Comparison of ENCODE assay signal across 15 mouse cellular contexts in genomic region chr2:115132165-115132592, GRCm38 (mm10).
DNase-seq lines count a peak whose midpoint lies in the region; ATAC-seq and TF ChIP-seq lines count a peak whose summit lies in the region.
"Had no signal": no experiment of that assay in that cellular context is flagged by ENCODE, and none has a peak within 500 bp of the region (broad histone marks: within the 10 kb centered on the region; RNA-seq: fewer than 3 reads in every experiment).

No protein-coding gene starts in this region.

- no peaks in the 10 kb centered on the region for H3K4me1 ChIP-seq in limb, embryonic 11.5 days (ENCODE audit: control insufficient read depth, insufficient read depth, low read length)
- peaks cover 11% of the 10 kb centered on the region; the same call in 1 of the 2 replicates for H3K4me1 ChIP-seq in limb, embryonic 10.5 days
- peaks cover 18% of the 10 kb centered on the region for H3K4me1 ChIP-seq in forebrain, embryonic 12.5 days
- no peaks in the 10 kb centered on the region for H3K4me1 ChIP-seq in hindbrain, embryonic 15.5 days (replicated peaks)
- 0 out of 2 replicates have a peak, but pooled peaks cover 3% of the 10 kb centered on the region for H3K4me1 ChIP-seq in midbrain, embryonic 15.5 days
- H3K4me1 ChIP-seq in intestine, postnatal 0 days (replicated peaks; ENCODE audit: control insufficient read depth, insufficient read depth, low read length): no peaks in the 10 kb centered on the region
- H3K4me1 ChIP-seq: limb, embryonic 15.5 days had no signal

- no peak overlapping the region for H3K4me2 ChIP-seq in limb, embryonic 11.5 days (ENCODE audit: low read depth, severe bottlenecking)
- no peak overlapping the region for H3K4me2 ChIP-seq in forebrain, embryonic 12.5 days
- no peak overlapping the region for H3K4me2 ChIP-seq in hindbrain, embryonic 15.5 days
- no peak overlapping the region for H3K4me2 ChIP-seq in midbrain, embryonic 15.5 days
- no peak overlapping the region for H3K4me2 ChIP-seq in intestine, postnatal 0 days (replicated peaks; ENCODE audit: low read depth)
- H3K4me2 ChIP-seq: limb, embryonic 15.5 days had no signal

- WGBS in limb, embryonic 11.5 days: 11% methylated on average over 1 of the region's 1 CpGs
- 12% methylated on average over 1 of the region's 1 CpGs for WGBS in limb, embryonic 10.5 days
- 10% methylated on average over 1 of the region's 1 CpGs for WGBS in forebrain, embryonic 12.5 days
- WGBS in hindbrain, embryonic 15.5 days: 16% methylated on average over 1 of the region's 1 CpGs
- WGBS in midbrain, embryonic 15.5 days: 11% methylated on average over 1 of the region's 1 CpGs
- WGBS in intestine, postnatal 0 days: 24% methylated on average over 1 of the region's 1 CpGs

- H3K27ac ChIP-seq in limb, embryonic 11.5 days (replicated peaks; ENCODE audit: low read depth, low read length): no peak overlapping the region
- no peak overlapping the region for H3K27ac ChIP-seq in limb, embryonic 10.5 days
- H3K27ac ChIP-seq in forebrain, embryonic 12.5 days: peak overlapping the region; percentile 77
- H3K27ac ChIP-seq in hindbrain, embryonic 15.5 days (replicated peaks): no peak overlapping the region
- H3K27ac ChIP-seq in midbrain, embryonic 15.5 days: no peak overlapping the region
- H3K27ac ChIP-seq in intestine, postnatal 0 days (ENCODE audit: low read depth, low read length): no peak overlapping the region
- H3K27ac ChIP-seq: limb, embryonic 15.5 days; macrophage had no signal

- peak; percentile 24 for DNase-seq in limb, embryonic 11.5 days (ENCODE audit: low spot score)
- no peak for DNase-seq in limb, embryonic 10.5 days (ENCODE audit: low spot score)
- no peak for DNase-seq in adrenal gland, adult 18-20 months (ENCODE audit: low spot score in 2 of 2)
- DNase-seq: B cell, adult 2 months; layer of hippocampus, postnatal 36 days; lung, adult 18-20 months had no signal

- no peak for TF ChIP-seq CTCF in intestine, postnatal 0 days (IDR thresholded peaks at IDR 0.05; ENCODE audit: low read depth)

- peaks cover 22% of the 10 kb centered on the region for H3K27me3 ChIP-seq in limb, embryonic 11.5 days (ENCODE audit: control insufficient read depth, insufficient read depth, low read length)
- peaks cover 73% of the 10 kb centered on the region for H3K27me3 ChIP-seq in limb, embryonic 10.5 days (ENCODE audit: low read depth, poor library complexity, severe bottlenecking)
- H3K27me3 ChIP-seq in forebrain, embryonic 12.5 days: no peaks in the 10 kb centered on the region
- no peaks in the 10 kb centered on the region for H3K27me3 ChIP-seq in hindbrain, embryonic 15.5 days
- 0 out of 2 replicates have a peak, but pooled peaks cover 2% of the 10 kb centered on the region for H3K27me3 ChIP-seq in midbrain, embryonic 15.5 days (replicated peaks)
- H3K27me3 ChIP-seq in intestine, postnatal 0 days (replicated peaks; ENCODE audit: control insufficient read depth, insufficient read depth, low read length): no peaks in the 10 kb centered on the region
- H3K27me3 ChIP-seq: Patski had no signal

- H3K36me3 ChIP-seq in limb, embryonic 11.5 days (ENCODE audit: control insufficient read depth, insufficient read depth, low read length): no peaks in the 10 kb centered on the region
- no peaks in the 10 kb centered on the region for H3K36me3 ChIP-seq in limb, embryonic 10.5 days
- no peaks in the 10 kb centered on the region for H3K36me3 ChIP-seq in forebrain, embryonic 12.5 days (replicated peaks)
- H3K36me3 ChIP-seq in hindbrain, embryonic 15.5 days: no peaks in the 10 kb centered on the region
- no peaks in the 10 kb centered on the region for H3K36me3 ChIP-seq in midbrain, embryonic 15.5 days (replicated peaks)
- no peaks in the 10 kb centered on the region for H3K36me3 ChIP-seq in intestine, postnatal 0 days (ENCODE audit: control insufficient read depth, insufficient read depth)
- H3K36me3 ChIP-seq: limb, embryonic 15.5 days had no signal

- H3K4me3 ChIP-seq in limb, embryonic 11.5 days (ENCODE audit: low read depth, low read length): no peak overlapping the region
- no peak overlapping the region for H3K4me3 ChIP-seq in limb, embryonic 10.5 days
- H3K4me3 ChIP-seq in forebrain, embryonic 12.5 days (replicated peaks): no peak overlapping the region
- H3K4me3 ChIP-seq in hindbrain, embryonic 15.5 days: no peak overlapping the region
- no peak overlapping the region for H3K4me3 ChIP-seq in midbrain, embryonic 15.5 days
- no peak overlapping the region for H3K4me3 ChIP-seq in intestine, postnatal 0 days (ENCODE audit: low read depth, low read length)
- H3K4me3 ChIP-seq: limb, embryonic 15.5 days; myocyte had no signal

- no peak overlapping the region for H3K9ac ChIP-seq in limb, embryonic 11.5 days (ENCODE audit: low read length)
- no peak overlapping the region for H3K9ac ChIP-seq in forebrain, embryonic 12.5 days
- H3K9ac ChIP-seq in hindbrain, embryonic 15.5 days: no peak overlapping the region
- no peak overlapping the region for H3K9ac ChIP-seq in midbrain, embryonic 15.5 days
- no peak overlapping the region for H3K9ac ChIP-seq in intestine, postnatal 0 days (ENCODE audit: low read depth, low read length)
- H3K9ac ChIP-seq: limb, embryonic 15.5 days had no signal

- ATAC-seq in limb, embryonic 11.5 days (ENCODE audit: insufficient number of reproducible peaks, low FRiP score, low TSS enrichment, low read depth): peak; percentile 73
- peak; percentile 94 for ATAC-seq in forebrain, embryonic 12.5 days (ENCODE audit: low FRiP score)
- ATAC-seq in hindbrain, embryonic 15.5 days (ENCODE audit: low FRiP score, low read depth): peak; percentile 74; the same call in 1 of the 2 replicates
- peak; percentile 60; the same call in 1 of the 2 replicates for ATAC-seq in midbrain, embryonic 15.5 days (replicated peaks)
- no peak for ATAC-seq in megakaryocyte-erythroid progenitor cell, adult 5-6 weeks (replicated peaks; ENCODE audit: low FRiP score, low TSS enrichment, poor library complexity, severe bottlenecking)
- ATAC-seq in intestine, postnatal 0 days: no peak
- ATAC-seq: Patski had no signal

- H3K9me3 ChIP-seq in limb, embryonic 11.5 days (ENCODE audit: control insufficient read depth, low read length): no peaks in the 10 kb centered on the region
- H3K9me3 ChIP-seq in limb, embryonic 10.5 days (replicated peaks): no peaks in the 10 kb centered on the region
- H3K9me3 ChIP-seq in forebrain, embryonic 12.5 days: no peaks in the 10 kb centered on the region
- H3K9me3 ChIP-seq in hindbrain, embryonic 15.5 days: no peaks in the 10 kb centered on the region
- no peaks in the 10 kb centered on the region for H3K9me3 ChIP-seq in midbrain, embryonic 15.5 days
- no peaks in the 10 kb centered on the region for H3K9me3 ChIP-seq in intestine, postnatal 0 days (ENCODE audit: control insufficient read depth)
- H3K9me3 ChIP-seq: limb, embryonic 15.5 days had no signal

Comparison
In these comparisons a context has a peak if more than half of its experiments do, and no peak if none do; other contexts are left out.
1. ATAC-seq: peak in limb, embryonic 11.5 days (single experiment), forebrain, embryonic 12.5 days (single experiment), hindbrain, embryonic 15.5 days (single experiment) and midbrain, embryonic 15.5 days (single experiment); none in megakaryocyte-erythroid progenitor cell, adult 5-6 weeks (single experiment) and intestine, postnatal 0 days (single experiment).